Mouse (Mus musculus): Measurements from ENCODE around the gene Rasl11a.
"Not testable (repeated sequence)": the region's sequence is repeated elsewhere in the genome, so short reads cannot be mapped to it uniquely, and the experiment has no call there.

Gene Rasl11a

DNA sequence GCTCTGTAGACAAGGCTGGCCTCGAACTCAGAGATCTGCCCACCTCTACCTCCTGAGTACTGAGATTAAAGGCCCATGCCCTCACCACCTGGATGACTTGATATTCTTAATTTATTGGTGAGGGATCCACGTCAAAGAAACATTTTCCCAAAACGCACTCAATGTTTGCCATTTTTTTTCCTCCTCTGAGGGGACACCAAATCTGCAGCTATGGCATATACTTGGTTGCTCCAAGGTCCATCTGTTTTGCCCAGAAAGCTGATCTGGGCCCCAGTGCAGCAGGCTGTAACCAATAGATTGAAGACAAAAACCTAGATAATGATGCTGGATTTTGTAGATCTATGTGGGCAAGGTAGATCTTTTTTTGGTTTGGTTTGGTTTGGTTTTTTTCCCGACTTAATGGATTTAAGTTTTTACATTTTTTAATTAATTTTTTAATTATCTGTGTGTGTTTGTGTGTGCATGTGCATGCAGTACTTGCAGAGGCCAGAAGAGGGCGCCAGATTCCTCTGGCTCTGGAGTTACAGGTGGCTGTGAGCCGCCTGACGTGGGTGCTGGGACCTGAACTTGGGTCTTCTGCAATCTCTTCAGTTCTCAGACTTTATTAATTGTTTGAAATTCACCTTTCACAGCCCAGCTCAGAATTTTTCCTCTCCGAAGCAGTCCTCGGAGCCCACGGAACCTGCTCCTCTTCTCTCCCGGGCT is 48.8 kb downstream of the Rasl11a start:
- no peak for DNase-seq

DNA sequence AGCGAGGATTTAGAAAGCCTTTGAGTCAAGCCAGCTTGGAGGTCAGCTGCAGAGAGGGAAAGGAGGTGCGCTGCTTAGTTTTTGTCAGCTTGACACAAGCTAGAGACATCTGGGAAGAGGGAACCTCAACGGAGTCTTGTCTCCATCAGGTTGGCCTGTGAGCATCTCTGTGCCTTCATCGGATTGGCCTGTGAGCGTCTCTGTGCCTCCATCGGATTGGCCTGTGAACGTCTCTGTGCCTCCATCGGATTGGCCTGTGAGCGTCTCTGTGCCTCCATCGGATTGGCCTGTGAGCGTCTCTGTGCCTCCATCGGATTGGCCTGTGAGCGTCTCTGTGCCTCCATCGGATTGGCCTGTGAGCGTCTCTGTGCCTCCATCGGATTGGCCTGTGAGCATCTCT is 50.8 kb downstream of the Rasl11a start:
- DNase-seq = not testable (repeated sequence)

DNA sequence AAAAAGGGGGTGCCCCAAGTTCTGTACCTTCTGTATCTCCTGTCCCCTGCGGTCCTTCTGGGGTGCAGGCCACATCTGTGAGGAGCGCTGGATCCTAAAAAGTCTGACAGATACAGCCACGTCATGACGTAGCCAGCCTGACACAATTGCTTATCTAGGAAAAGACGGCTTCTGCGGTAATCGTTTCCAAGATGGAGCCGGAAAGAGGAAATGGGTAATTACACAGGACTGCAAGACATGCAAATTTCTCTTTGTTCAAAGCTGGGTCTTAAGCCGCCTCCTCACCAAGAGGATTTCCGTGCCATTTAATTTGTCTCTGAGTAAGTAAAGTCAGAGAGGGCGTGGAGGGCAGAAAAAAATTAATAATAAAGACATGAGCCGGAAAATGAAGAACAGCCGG is 52.1 kb downstream of the Rasl11a start:
- DNase-seq = no peak

Measured in right cerebral cortex, postnatal 4 days (tissue).